Mouse (Mus musculus) cerebellum, adult 11-12 months (tissue): ENCODE measurements around the gene Wars2.

ENCODE experiments used
- DNase-seq: peaks from one replicate; pipeline ENCODE4 v3.0.0; 2022

The Wars2 gene

GRCm38 (mm10) chr3:99140940-99141854 lies at the start of gene Wars2:
TSS of gene Wars2 (plus strand) at chr3:99141068.
- peak; percentile 92 for DNase-seq

- no peak for DNase-seq
Measured at GRCm38 (mm10) chr3:99096816-99097215, 44.1 kb upstream of the Wars2 start.

DNA sequence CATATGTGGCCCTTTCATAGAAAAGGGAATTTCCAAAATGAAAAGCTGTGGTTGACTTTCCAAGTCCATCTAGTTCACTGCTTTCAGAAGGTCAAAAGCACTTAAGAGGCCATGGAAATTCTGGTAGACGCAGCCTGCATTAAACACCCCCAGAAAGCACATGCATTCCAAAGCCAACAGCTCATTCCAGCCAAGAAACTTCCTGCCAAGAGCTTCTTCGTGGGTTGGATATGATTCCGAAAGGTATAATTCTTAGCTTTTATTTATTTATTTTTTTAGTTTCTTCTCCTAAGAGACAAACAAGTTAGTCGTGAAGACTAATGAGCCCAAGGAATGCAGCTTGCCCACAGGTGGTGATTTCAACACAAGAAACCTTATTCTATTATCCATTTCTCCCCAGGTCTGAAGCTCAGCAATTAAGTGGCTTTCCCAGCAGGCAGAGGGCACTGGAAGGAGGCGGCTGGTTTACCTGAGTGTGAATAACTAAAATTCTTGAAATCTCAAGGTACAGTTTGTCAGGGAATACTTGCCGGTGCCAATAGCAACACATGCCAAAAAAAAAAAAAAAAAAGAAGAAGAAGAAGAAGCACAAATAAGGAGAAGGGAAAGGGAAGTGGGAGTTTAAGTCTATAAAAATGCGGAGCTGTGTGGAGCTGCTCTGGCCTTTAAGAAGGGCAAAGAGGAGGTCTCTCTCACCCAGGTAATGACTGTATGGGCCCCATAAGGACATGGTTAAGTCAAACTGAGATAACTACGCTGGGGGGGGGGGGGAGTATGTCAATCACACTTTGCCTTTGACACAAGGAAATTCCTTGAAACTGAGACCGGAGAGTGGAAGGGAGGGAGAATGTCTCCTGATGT lies 30.3 kb upstream of the Wars2 start:
- DNase-seq, result no peak

GRCm38 (mm10) chr3:99111214-99111608 lies 29.7 kb upstream of the Wars2 start:
- no peak for DNase-seq

DNA sequence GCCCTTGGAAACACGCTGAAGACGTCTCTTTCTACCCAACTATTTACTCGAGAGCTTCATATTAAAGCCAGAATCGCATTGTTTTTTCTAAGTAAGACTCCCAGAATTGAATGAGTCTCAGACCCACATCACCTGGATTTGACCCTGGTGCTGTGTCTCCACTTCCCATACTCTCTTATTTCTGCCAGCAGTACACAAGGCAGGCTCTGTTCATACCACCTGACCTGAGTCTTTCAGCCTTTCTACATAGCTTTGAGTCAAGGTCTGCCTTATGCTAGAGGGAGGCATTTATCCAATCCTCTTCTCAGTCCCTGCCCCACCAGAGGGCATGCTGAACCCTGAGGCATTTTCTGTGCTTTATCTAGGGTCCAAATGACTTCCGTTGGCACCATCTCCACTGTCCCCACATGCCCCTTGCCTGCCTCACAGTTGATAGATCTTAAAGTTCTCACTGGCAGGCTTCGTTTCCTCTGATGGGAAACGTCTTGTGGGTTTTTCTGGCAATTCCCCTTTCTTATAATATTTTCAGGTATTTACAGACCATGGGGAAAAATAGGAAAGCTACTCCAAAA lies 27.5 kb upstream of the Wars2 start:
- DNase-seq, result no peak

DNA sequence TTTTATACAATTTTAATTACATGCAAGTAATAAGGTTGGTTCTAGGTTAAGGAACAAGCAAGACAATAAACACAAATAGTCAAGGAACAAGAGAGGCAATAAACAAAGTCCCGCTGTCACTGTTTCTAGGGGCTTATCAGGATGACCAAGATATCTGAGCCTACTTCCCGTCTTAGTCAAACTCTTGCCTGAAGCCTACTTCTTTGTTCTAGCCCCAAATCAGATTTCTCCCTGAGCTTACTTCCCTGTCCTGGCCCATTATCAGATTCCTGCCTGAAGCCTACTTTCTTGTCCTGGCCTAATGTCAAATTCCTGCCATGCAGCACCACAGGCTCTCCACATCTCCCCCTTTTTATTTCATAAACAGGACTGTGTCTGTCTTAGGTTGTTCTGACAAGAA lies 19.9 kb upstream of the Wars2 start:
- no peak for DNase-seq

- DNase-seq, result no peak
Measured at GRCm38 (mm10) chr3:99130521-99130920, 10.3 kb upstream of the Wars2 start.

DNA sequence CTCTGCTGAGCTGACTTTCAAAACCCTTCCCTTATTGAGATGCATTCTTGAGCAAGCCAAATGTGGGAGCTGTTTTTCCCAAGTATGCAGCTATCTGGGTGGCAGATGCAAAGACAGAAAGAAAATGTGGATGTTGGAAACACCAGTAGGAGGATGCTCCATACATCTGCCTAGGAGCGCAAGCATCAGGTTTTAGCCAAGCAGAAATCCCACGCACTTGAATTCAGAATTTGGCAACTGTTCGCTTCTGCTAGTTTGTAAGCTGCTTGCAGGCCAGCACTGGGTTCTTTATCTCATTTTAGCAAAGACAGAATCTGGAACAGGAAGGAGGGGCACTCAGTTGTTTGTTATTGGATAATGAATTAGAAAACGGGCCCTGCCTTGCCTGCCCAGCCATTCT lies 8.9 kb upstream of the Wars2 start:
- DNase-seq, result no peak

GRCm38 (mm10) chr3:99133913-99134312 lies 7.0 kb upstream of the Wars2 start:
- no peak for DNase-seq

DNA sequence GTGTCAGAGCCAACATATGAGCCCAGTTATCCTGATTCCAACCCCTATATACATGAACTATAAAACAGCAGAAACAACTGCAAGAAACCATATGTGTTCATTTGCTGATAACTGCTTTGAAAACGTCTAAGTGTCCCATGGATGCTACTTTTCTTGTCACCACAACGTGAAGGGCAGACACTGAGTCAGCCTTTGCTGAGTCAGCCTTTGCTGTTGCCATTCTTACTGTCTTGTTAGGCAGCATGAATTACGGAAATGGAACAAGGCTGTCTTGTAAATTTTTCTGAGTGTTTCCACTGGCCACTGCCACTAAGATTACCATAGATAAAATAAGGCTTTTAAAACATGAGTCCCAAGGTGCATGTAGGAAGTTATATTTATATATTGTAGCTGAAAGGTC lies 7.0 kb downstream of the Wars2 start:
- DNase-seq, result no peak

DNA sequence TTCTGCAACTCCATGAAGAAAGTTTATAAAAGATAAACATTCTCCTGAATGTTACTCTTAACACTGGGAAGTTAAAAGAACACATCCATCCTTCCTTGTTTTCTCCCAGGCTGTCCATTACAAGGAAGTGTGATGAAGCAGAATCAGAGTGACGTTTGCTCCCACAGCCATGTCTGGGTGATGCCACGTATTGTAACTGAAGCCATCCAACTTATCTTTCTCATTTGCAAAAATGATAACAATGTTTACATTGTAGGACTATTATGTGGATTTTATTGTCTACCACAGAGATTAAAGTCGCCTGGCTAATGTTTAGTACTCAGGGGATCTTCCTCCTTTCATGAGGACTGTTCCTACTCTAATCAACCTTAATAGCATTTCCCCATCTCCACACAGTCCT lies 8.2 kb downstream of the Wars2 start:
- DNase-seq, result no peak

DNA sequence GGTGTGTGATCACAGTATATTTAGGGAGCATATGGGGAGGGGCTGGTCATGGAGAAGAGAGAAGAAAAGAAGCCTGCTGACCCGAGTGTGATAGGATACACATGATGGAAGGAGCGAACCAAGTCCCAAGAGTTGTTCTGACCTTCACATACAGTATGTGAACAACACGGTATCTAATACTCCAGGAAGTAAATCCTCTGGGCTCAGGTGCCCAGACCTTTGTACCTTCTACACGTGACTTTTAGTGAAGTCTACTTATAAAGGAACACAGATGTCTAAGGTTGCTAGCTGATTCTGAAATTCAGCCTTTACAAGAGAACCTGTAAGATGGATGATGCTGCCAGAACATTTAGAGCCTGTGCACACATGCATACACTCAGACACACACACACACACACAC lies 15.4 kb downstream of the Wars2 start:
- no peak for DNase-seq

DNA sequence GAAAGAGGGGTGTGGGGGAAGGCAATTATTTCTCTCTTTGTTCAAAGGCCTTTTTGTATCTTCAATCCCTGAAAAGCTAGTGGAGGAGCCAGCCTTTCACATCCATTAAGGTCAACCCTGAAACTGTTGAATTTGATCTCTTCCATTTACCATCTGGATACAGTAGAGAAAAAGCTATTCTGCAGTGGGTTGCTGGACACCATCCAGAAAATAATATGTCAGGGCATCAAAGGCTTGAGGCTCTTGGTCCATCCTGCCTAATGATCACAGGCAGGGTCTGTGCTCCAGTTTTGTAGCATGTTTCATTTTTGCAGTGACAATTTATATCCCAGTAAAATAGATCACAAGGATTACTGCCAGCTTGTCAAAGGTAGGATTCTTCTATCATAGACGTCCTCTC lies 16.1 kb downstream of the Wars2 start:
- DNase-seq, result no peak

GRCm38 (mm10) chr3:99157451-99158015 lies 16.7 kb downstream of the Wars2 start:
- DNase-seq, result no peak

- DNase-seq, result no peak
Measured at GRCm38 (mm10) chr3:99160016-99160415, 19.1 kb downstream of the Wars2 start.

GRCm38 (mm10) chr3:99162191-99162590 lies 21.3 kb downstream of the Wars2 start:
- DNase-seq, result no peak

GRCm38 (mm10) chr3:99167734-99168133 lies 26.9 kb downstream of the Wars2 start:
- DNase-seq, result no peak

DNA sequence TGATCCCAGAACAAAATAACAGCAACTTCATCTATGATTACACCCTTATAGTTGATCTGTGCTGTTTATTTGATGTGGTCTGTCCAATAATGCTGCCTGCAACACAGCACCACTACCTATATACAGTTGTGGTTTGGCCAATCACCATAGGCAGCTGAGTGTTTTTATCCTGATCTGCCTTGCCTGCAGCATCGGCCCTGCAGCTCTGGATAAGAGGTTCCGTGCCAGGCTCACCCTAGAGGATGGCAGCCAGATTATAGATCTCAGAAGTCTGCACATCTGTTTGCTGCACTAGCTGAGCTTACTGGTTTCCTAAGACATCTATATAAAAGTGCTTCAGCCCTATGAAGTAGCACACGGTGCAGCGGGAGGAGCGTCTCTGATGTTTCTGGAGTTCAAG lies 32.3 kb downstream of the Wars2 start:
- no peak for DNase-seq

DNA sequence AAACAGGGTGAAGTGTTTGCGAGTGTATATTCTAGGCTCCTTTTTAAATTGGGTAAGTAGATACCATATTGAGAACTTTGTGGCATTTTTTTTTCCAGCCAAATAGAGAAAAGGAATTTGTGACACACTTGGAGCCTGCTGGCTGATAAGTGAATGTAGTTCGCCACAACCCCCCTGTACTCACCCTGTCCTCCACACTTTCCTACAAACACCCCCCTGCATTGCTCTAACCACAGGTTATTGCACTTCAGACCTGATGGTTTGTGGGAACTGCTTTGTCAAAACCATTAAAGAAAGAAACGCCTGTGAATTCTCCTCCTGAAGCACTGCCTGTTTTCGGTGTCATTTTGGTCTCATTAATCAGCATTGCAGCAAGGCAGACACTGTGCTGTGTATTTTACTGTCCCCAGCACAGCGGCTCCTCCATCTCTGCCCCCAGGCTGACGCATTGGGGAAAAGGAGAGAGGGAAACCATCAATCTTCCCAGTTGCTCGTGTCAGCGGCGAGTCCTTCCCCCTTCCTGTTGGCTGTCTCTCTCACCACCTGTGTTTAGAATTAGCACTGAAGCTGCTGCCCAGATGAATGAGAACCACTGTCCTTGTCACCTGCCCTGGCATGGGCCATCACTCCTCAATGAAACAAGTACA lies 33.9 kb downstream of the Wars2 start:
- no peak for DNase-seq

DNA sequence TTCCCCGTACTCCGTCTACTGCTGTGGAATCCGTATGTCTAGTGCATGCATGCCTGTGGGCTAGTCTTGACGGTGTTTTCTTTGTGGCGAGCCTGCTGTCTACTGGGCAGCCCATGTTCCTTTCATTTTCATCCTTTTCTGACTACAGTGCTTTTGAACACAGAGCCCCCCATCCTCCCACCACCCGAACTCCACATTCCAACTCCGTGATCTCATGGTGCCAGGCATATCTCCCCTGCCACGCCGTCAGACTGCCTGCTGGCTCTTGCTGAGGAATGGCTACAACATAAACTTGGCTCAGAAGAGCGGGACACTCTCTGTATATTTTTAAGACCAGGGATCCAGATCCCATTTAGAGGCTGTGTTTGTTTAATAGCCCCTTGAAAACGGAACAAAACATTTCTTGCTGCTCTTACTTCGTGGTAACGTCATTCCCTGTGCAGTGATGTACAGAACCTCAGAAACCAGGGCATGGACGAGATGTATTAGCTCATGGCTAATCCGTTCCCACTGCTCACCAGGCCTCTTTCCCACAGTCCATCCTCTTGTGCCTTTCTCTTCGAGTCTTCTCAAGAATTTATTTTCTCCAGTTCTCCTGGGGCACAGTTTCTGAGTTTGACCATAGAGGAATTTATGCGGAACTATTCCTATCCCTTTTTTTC lies 42.6 kb downstream of the Wars2 start:
- DNase-seq, result no peak

GRCm38 (mm10) chr3:99184373-99184772 lies 43.5 kb downstream of the Wars2 start:
- DNase-seq, result peak; percentile 9

DNA sequence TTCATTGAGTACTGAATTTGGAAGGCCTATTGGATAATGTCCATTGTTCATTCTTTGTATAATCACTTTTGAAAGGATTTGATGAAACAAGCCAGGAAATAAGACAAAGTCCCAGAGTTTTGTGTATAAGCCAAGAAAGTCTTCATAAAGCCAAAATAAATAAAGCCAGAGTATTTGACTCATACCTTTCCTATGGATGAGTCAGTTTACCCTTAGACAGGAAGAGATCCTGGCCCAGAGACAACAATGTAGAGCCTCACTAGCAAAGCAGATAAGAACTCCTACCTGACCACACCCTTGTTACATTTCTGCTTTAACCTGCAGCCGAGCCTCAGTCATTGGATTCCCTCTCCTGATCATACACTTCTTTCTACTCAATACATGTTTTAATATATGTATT lies 47.2 kb downstream of the Wars2 start:
- no peak for DNase-seq
